ENCODE assay signal across 23 mouse cellular contexts in the genomic region with DNA sequence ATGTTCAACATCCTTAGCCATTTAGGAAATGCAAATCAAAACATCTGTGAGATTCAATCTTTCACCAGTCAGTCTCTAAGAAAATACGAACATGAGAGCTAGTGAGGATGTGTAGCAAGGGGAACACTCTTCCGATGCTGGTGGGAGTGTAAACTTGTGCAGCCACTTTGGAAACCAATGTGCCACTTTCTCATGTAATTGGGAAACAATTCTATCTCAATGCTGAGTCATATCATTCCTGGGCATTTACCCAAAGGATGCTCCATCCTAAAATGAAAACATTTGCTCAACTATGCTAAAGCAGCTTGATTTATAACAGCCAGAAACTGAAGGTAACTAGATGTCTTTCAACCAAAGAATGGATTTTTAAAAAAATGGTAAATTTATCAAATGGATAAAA. TPM values are rescaled to one million over a fixed set of nuclear protein-coding genes. Genes with fewer than 3 reads are reported as not detected.
"Had no signal": no experiment of that assay in that cellular context is flagged by ENCODE, and none has a peak within 500 bp of the region (broad histone marks: within the 10 kb centered on the region; RNA-seq: fewer than 3 reads in every experiment).

No protein-coding gene starts in this region.

- DNase-seq: gastrocnemius, adult 2 months; gastrocnemius, postnatal 10 days; gastrocnemius, postnatal 25 days; heart, adult 11 months; heart, adult 2 months; heart, postnatal 14 days; heart, postnatal 36 days; kidney, adult 11 months; kidney, adult 2 months; kidney, adult 9 months; kidney, postnatal 14 days; kidney, postnatal 36 days; layer of hippocampus, adult 9-11 months; layer of hippocampus, postnatal 36 days had no signal

RNA-seq across cellular contexts. Expression of gene Olfr1097, which starts 13.6 kb away (rescaled TPM):
- total RNA-seq: gastrocnemius, adult 2 months; gastrocnemius, postnatal 10 days; gastrocnemius, postnatal 25 days; gastrocnemius, postnatal 4 days; heart, adult 2 months; heart, postnatal 14 days; heart, postnatal 36 days; hematopoietic stem cell, adult 5-6 weeks; hindbrain, postnatal 0 days; layer of hippocampus, adult 18-20 months; layer of hippocampus, adult 8-10 months; layer of hippocampus, postnatal 14 days; layer of hippocampus, postnatal 36 days; left cerebral cortex, postnatal 14 days; left cerebral cortex, postnatal 36 days; liver, adult 2 months had no signal

RNA-seq across cellular contexts. Expression of gene Olfr1098, which starts 18.7 kb away (rescaled TPM):
- total RNA-seq: gastrocnemius, adult 2 months; gastrocnemius, postnatal 10 days; gastrocnemius, postnatal 25 days; gastrocnemius, postnatal 4 days; heart, adult 2 months; heart, postnatal 14 days; heart, postnatal 36 days; hematopoietic stem cell, adult 5-6 weeks; hindbrain, postnatal 0 days; layer of hippocampus, adult 18-20 months; layer of hippocampus, adult 8-10 months; layer of hippocampus, postnatal 14 days; layer of hippocampus, postnatal 36 days; left cerebral cortex, postnatal 14 days; left cerebral cortex, postnatal 36 days; liver, adult 2 months had no signal

RNA-seq across cellular contexts. Expression of gene Gm13723, which starts 31.0 kb away (rescaled TPM):
- total RNA-seq: gastrocnemius, adult 2 months; gastrocnemius, postnatal 10 days; gastrocnemius, postnatal 25 days; gastrocnemius, postnatal 4 days; heart, adult 2 months; heart, postnatal 14 days; heart, postnatal 36 days; hematopoietic stem cell, adult 5-6 weeks; hindbrain, postnatal 0 days; layer of hippocampus, adult 18-20 months; layer of hippocampus, adult 8-10 months; layer of hippocampus, postnatal 14 days; layer of hippocampus, postnatal 36 days; left cerebral cortex, postnatal 14 days; left cerebral cortex, postnatal 36 days; liver, adult 2 months had no signal

RNA-seq across cellular contexts. Expression of gene Olfr1095, which starts 54.2 kb away (rescaled TPM):
- total RNA-seq: gastrocnemius, adult 2 months; gastrocnemius, postnatal 10 days; gastrocnemius, postnatal 25 days; gastrocnemius, postnatal 4 days; heart, adult 2 months; heart, postnatal 14 days; heart, postnatal 36 days; hematopoietic stem cell, adult 5-6 weeks; hindbrain, postnatal 0 days; layer of hippocampus, adult 18-20 months; layer of hippocampus, adult 8-10 months; layer of hippocampus, postnatal 14 days; layer of hippocampus, postnatal 36 days; left cerebral cortex, postnatal 14 days; left cerebral cortex, postnatal 36 days; liver, adult 2 months had no signal

RNA-seq across cellular contexts. Expression of gene Olfr1099, which starts 54.8 kb away (rescaled TPM):
- total RNA-seq: gastrocnemius, adult 2 months; gastrocnemius, postnatal 10 days; gastrocnemius, postnatal 25 days; gastrocnemius, postnatal 4 days; heart, adult 2 months; heart, postnatal 14 days; heart, postnatal 36 days; hematopoietic stem cell, adult 5-6 weeks; hindbrain, postnatal 0 days; layer of hippocampus, adult 18-20 months; layer of hippocampus, adult 8-10 months; layer of hippocampus, postnatal 14 days; layer of hippocampus, postnatal 36 days; left cerebral cortex, postnatal 14 days; left cerebral cortex, postnatal 36 days; liver, adult 2 months had no signal
